Mouse (Mus musculus) forebrain, embryonic 14.5 days (tissue): ENCODE measurements at regions not wholly inside any gene's neighbourhood (a gene's known extent, or its start where the extent isn't known, plus 50 kb on each side); places are given as distances from the start of the nearest gene placed in this dataset.

Experiments
- ATAC-seq: fragments of 200-750 bp; cut with Nextera tagmentation; 2 replicates; pipeline ENCODE4 v1.8.0; 2017; ENCODE audit warnings: mild to moderate bottlenecking, moderate library complexity
- DNase-seq: peaks from one replicate; pipeline ENCODE4 v3.0.0-alpha.2; 2015; ENCODE audit warnings: low spot score
- H3K27ac ChIP-seq: fragments of 300-500 bp; sonication (generic); 2 replicates; pipeline ENCODE4 v1.5.1; 2014; ENCODE audit warnings: low read depth, mild to moderate bottlenecking, control low read depth, low read length, moderate library complexity
- H3K27me3 ChIP-seq: fragments of 300-500 bp; sonication (generic); replicated peaks from 2 replicates; pipeline ENCODE4 v1.6.1; 2014; ENCODE audit warnings: low read length, control low read depth, mixed read lengths; ENCODE audit not compliant: control insufficient read depth, insufficient read depth
- H3K36me3 ChIP-seq: fragments of 300-500 bp; sonication (generic); 2 replicates; pipeline ENCODE4 v1.6.1; 2014; ENCODE audit warnings: low read length, control low read depth; ENCODE audit not compliant: control insufficient read depth, insufficient read depth
- H3K4me1 ChIP-seq: fragments of 300-500 bp; sonication (generic); 2 replicates; pipeline ENCODE4 v1.6.1; 2014; ENCODE audit warnings: antibody characterized with exemption, low read length, control low read depth; ENCODE audit not compliant: control insufficient read depth, insufficient read depth
- H3K4me2 ChIP-seq: fragments of 300-500 bp; sonication (generic); 2 replicates; pipeline ENCODE4 v1.6.1; 2014; ENCODE audit warnings: mild to moderate bottlenecking, control low read depth, low read length
- H3K4me3 ChIP-seq: fragments of 300-500 bp; sonication (generic); 2 replicates; pipeline ENCODE4 v1.5.1; 2014; ENCODE audit warnings: low read depth, low read length, control low read depth
- H3K9ac ChIP-seq: fragments of 300-500 bp; sonication (generic); 2 replicates; pipeline ENCODE4 v1.6.1; 2014; ENCODE audit warnings: mild to moderate bottlenecking, low read length, control low read depth, moderate library complexity
- H3K9me3 ChIP-seq: fragments of 300-500 bp; sonication (generic); replicated peaks from 2 replicates; pipeline ENCODE4 v1.6.1; 2016; ENCODE audit warnings: low read length, control low read depth, mixed read lengths; ENCODE audit not compliant: control insufficient read depth
- WGBS: fragments of 180-500 bp; shearing (Covaris S2); extraction: QIAGEN DNeasy Blood & Tissue Kit; methylation state at CpG from one replicate; pipeline ENCODE4 v1.1.7; 2014; 5-methylcytosine and 5-hydroxymethylcytosine counted together

DNA sequence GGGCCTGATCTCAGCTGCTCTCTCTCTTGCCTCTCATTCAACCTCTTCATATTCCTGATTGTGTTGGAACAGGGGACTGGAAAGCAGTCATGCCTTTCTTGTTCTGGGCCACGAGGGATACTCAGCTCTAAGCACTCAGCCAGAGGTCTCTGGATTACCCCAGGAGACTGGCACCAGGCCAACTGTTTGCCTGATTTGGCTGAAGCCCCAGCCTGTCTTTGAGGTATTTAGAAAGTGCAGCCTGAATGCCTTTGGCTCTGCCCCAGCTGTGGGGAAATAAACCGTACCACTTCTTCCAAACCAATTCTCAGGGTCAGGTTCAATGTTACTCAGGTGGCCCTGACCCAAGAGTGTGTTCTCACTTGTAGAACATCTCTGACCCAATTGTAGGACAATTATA, 112.6 kb upstream of the Tmem72 start:
- Histone ChIP-seq H3K36me3 (no peaks in the 10 kb centered on the region), H3K4me3 (no peak overlapping the region), H3K27me3 (no peaks in the 10 kb centered on the region), H3K4me2 (no peak overlapping the region), H3K9me3 (no peaks in the 10 kb centered on the region), H3K27ac (no peak overlapping the region), H3K9ac (no peak overlapping the region), H3K4me1 (no peaks in the 10 kb centered on the region)
- DNase-seq (peak; percentile 83), ATAC-seq (peak; percentile 63)
- WGBS = 18% methylated on average over 2 of the region's 2 CpGs

DNA sequence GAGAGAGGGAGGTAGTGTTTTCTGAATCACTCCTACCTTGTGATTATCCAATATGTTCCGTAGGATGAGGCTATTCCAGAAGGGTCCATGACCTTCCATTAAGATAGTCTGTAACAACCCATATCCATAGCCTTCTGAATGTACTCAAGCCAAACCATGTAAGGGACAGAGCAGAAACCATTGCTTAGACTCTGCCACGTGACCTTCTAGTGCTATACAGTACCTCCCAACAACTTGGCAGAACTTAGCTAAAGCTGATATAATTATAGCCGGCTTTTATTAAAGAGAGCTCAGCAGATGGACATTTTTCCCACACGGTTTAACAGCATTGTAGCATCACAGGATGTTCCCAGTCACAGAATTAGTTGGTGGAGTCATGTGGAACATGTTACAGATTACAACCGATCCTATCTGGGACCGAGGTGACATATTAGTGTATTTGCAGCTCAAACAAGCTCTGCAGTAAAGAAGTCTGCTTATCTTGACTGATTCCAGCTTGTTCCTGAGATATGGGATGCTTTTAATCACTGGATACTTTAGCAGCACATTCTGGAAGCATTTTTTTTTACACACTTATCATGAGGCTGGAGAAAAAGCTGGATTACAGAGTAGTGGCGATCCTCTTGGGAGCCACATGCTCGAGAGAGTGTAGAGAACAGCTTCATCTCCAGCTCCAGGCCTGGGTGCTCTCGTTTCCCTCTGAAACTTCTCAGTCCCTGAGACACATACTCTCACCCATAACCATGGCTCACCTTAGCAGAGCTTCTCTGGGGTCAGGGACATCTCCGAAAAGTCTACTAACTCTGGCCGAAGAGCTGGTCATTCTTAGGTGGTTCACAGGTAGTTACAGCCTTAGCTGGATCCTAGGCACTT, 129.5 kb upstream of the Tmem72 start:
- 91% methylated on average over 11 of the region's 11 CpGs for WGBS
- DNase-seq (no peak), ATAC-seq (no peak)
- H3K4me3 ChIP-seq = no peak overlapping the region
- no peaks in the 10 kb centered on the region for H3K9me3 ChIP-seq
- H3K4me2 ChIP-seq = no peak overlapping the region
- no peak overlapping the region for H3K27ac ChIP-seq
- no peak overlapping the region for H3K9ac ChIP-seq
- H3K27me3 ChIP-seq = no peaks in the 10 kb centered on the region
- no peaks in the 10 kb centered on the region for H3K4me1 ChIP-seq
- no peaks in the 10 kb centered on the region for H3K36me3 ChIP-seq

DNA sequence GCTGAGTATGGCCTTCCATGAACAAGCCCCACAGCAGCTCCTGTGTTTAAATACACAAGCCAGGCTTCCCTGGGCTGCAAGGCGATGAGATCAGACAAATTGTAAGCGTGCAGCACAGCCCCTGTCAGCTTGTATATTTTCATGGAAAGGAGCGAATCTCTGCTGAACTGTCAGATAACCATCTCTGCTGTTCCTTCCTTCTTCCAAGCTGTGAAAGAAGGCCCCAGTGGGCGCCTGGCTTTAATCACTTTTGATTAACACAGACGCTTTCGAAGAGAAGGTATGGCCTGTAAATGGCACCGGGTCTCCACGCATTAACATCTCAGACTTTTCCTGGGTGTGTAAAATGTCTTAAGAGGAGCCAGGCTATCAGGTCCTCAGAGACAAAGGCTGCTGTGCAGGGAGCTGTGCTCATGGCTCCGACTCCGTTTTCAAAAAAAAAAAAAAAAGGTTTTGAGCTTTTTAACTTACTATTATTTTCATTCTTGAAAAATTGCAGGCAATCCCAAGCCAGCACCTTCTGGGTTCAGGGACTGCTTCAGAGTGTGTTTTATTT, 131.9 kb upstream of the Tmem72 start:
- no peak overlapping the region for H3K4me2 ChIP-seq
- H3K27ac ChIP-seq = no peak overlapping the region
- DNase-seq = no peak
- ATAC-seq = no peak
- H3K9me3 ChIP-seq = no peaks in the 10 kb centered on the region
- no peak overlapping the region for H3K9ac ChIP-seq
- no peak overlapping the region for H3K4me3 ChIP-seq
- no peaks in the 10 kb centered on the region for H3K36me3 ChIP-seq
- 78% methylated on average over 10 of the region's 10 CpGs for whole genome bisulfite sequencing
- no peaks in the 10 kb centered on the region for H3K27me3 ChIP-seq
- H3K4me1 ChIP-seq = no peaks in the 10 kb centered on the region

GRCm38 (mm10) chr6:116854029-116854428, 137.3 kb upstream of the Tmem72 start:
- H3K27me3 ChIP-seq = no peaks in the 10 kb centered on the region
- H3K9me3 ChIP-seq = no peaks in the 10 kb centered on the region
- H3K4me2 ChIP-seq = no peak overlapping the region
- H3K36me3 ChIP-seq = no peaks in the 10 kb centered on the region
- no peak overlapping the region for H3K27ac ChIP-seq
- H3K4me3 ChIP-seq = no peak overlapping the region
- DNase-seq (peak; percentile 23), ATAC-seq (no peak)
- WGBS = 51% methylated on average over 6 of the region's 6 CpGs
- H3K9ac ChIP-seq = no peak overlapping the region
- H3K4me1 ChIP-seq = no peaks in the 10 kb centered on the region

- Histone ChIP-seq H3K4me1 (no peaks in the 10 kb centered on the region), H3K27ac (no peak overlapping the region), H3K27me3 (no peaks in the 10 kb centered on the region), H3K36me3 (no peaks in the 10 kb centered on the region), H3K4me2 (no peak overlapping the region), H3K9ac (no peak overlapping the region), H3K9me3 (no peaks in the 10 kb centered on the region), H3K4me3 (no peak overlapping the region)
- WGBS = 86% methylated on average over 2 of the region's 2 CpGs
- DNase-seq = no peak
- ATAC-seq = no peak
Measured at GRCm38 (mm10) chr6:116856093-116856492, 139.4 kb upstream of the Tmem72 start.

DNA sequence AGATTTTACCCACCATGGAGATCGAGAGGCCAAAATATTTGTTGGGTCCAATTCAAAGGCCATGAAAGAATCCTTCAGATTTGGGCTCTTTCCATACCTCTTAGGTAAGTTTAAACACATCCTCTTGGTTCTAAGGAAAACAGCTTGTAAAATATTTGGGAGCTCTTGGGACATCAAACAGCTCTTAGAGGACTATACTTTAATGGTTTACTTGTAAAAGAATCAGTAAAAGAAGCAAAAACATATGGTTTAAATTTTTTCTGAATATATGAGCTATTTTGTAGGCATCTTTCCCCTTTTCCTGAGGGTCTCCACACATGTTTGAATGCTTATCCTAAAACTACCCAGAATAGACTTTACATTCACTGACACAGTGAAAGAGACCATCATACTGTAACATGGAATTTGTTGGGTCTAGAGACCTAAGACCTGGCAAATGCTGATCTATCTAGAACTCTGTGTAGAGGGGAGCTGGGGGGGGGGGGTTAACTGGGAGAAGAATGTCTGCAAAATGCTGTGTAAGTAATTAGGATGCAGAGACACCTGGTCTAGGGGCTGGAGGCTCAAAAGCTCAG, 140.3 kb upstream of the Tmem72 start:
- Histone ChIP-seq H3K9ac (no peak overlapping the region), H3K27me3 (no peaks in the 10 kb centered on the region), H3K27ac (no peak overlapping the region), H3K9me3 (no peaks in the 10 kb centered on the region), H3K36me3 (no peaks in the 10 kb centered on the region), H3K4me2 (no peak overlapping the region), H3K4me1 (no peaks in the 10 kb centered on the region), H3K4me3 (no peak overlapping the region)
- DNase-seq (no peak), ATAC-seq (no peak)
- 97% methylated on average over 1 of the region's 1 CpGs for WGBS

- 64% methylated on average over 2 of the region's 2 CpGs for WGBS
- Histone ChIP-seq H3K27me3 (no peaks in the 10 kb centered on the region), H3K36me3 (no peaks in the 10 kb centered on the region), H3K4me1 (no peaks in the 10 kb centered on the region), H3K4me2 (no peak overlapping the region), H3K9ac (no peak overlapping the region), H3K9me3 (no peaks in the 10 kb centered on the region), H3K27ac (no peak overlapping the region), H3K4me3 (no peak overlapping the region)
- no peak for ATAC-seq
- peak; percentile 3 for DNase-seq
Measured at GRCm38 (mm10) chr6:116863130-116863529, 146.4 kb upstream of the Tmem72 start.

GRCm38 (mm10) chr6:116863626-116864025, 146.9 kb upstream of the Tmem72 start:
- Histone ChIP-seq H3K27ac (no peak overlapping the region), H3K4me1 (no peaks in the 10 kb centered on the region)
- WGBS = 85% methylated on average over 2 of the region's 2 CpGs

DNA sequence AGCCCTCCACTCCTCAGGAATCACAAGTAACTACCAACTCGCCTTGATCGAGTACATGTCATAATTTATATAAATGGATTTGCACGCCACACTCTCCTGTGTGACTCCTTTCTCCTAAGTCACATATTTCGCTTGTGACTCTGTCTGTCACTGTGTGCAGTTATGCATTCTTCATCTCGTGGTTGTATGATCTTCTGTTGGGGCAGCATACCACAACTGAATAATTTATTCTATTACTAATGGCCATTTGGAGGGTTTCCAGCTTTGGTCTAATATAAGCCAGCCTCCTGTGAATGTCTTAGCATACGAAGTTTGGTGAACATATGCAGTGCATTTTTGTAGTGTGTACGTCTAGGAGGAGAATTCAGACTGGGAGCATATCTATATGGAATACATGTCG, 176.6 kb upstream of the Tmem72 start:
- no peaks in the 10 kb centered on the region for H3K9me3 ChIP-seq
- H3K4me2 ChIP-seq = no peak overlapping the region
- H3K36me3 ChIP-seq = no peaks in the 10 kb centered on the region
- no peak overlapping the region for H3K4me3 ChIP-seq
- no peak overlapping the region for H3K27ac ChIP-seq
- H3K27me3 ChIP-seq = no peaks in the 10 kb centered on the region
- DNase-seq = peak; percentile 40
- no peak for ATAC-seq
- H3K9ac ChIP-seq = no peak overlapping the region
- H3K4me1 ChIP-seq = peaks cover 4% of the 10 kb centered on the region; the same call in 1 of the 2 replicates
- 70% methylated on average over 8 of the region's 8 CpGs for WGBS

More at GRCm38 (mm10) chr6:116863626-116864025, 146.9 kb upstream of the Tmem72 start:
- no peak overlapping the region for H3K4me3 ChIP-seq
- H3K36me3 ChIP-seq = no peaks in the 10 kb centered on the region
- 0 out of 2 replicates have a peak, but pooled peaks cover 4% of the 10 kb centered on the region for H3K9me3 ChIP-seq
- DNase-seq = no peak
- H3K9ac ChIP-seq = no peak overlapping the region
- no peak for ATAC-seq
- H3K27me3 ChIP-seq = no peaks in the 10 kb centered on the region
- no peak overlapping the region for H3K4me2 ChIP-seq
